Mouse (Mus musculus) lung, adult 2 months (tissue): ENCODE measurements around the gene Iqcf1.

ENCODE experiments used
- CTCF ChIP-seq: fragments of 200-500 bp; IDR thresholded peaks from 2 replicates; pipeline ENCODE4 v1.5.1; 2011; ENCODE audit warnings: mild to moderate bottlenecking, low read length, control low read depth; ENCODE audit not compliant: insufficient read depth
- POLR2A ChIP-seq: fragments of 200-500 bp; IDR thresholded peaks from 2 replicates; pipeline ENCODE4 v1.6.1; 2011; ENCODE audit warnings: low read depth, mild to moderate bottlenecking, control low read depth, low read length, borderline replicate concordance; ENCODE audit errors: extremely low read depth

- TF ChIP-seq CTCF = no peak
- no peak for TF ChIP-seq POLR2A
These were observed 49.1 kb upstream of the Iqcf1 start for GRCm38 (mm10) chr9:106450661-106451060.
